Mouse (Mus musculus) frontal cortex, postnatal 36 days (tissue): ENCODE results near the gene Plscr2.

Experiments
- DNase-seq, 2 experiments: peaks; one replicate each; pipeline ENCODE4 v3.0.0; 2022; ENCODE audit warnings: low spot score in 2 of 2

The Plscr2 gene

GRCm38 (mm10) chr9:92338954-92339353, 63.6 kb downstream of the Plscr2 start:
- no peak for DNase-seq
